Mouse (Mus musculus): Measurements from ENCODE around the gene Bpifc.
A peak's percentile ranks its signal among the peaks of the same experiment; 100 is the strongest.

Gene Bpifc

DNA sequence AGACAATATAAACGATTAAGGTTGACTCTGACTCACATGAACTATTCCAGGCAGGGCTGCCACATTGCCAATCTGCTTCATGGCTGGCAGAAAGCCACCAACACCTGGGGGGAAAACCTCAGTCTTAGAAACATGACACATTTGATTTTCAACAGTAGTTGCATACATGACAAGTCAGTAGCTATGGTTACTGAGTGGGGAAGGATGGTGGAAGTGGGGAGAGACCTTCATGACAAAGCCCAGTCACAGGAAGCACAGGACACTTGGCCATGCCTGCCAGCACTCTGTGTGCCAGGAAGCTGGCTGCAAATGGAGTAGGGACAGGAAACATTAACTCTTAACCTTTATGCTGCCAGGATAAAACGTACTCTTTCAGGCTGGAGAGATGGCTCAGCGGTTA, 58.3 kb downstream of the Bpifc start:
- DNase-seq (ENCODE audit: low read depth, low spot score), result no peak

DNA sequence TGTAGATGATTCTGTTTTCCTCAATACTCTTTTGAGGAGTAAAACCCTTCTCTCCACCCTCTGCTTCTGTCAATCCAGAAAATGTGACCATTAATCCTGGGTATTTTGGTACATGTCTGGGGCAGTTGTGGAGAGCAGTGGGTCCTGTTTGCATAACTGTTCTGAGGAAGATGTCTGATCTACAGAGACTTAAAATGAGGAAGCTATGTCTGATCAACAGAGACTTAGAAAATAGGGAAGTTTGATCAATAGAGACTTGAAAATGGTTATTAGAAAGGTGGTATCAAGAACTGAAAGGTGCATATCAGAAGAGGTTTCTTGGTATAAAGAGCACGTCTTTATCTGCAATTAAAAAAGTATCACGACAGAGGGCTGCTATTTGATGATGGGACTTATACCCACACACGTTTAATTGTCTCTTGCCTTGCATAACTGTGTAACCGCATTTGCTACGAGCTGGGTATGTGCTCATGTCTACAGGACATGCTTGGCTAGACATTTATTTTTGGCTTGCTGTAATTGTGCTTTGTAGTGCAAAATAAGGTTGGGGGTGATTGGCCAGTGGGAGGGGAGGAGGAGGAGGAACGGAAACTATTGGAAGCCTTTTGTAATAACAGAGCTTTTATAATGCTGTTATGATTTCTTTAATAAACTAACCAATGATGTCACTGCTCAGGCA, 59.8 kb downstream of the Bpifc start:
- no peak for DNase-seq (ENCODE audit: low read depth, low spot score)

DNA sequence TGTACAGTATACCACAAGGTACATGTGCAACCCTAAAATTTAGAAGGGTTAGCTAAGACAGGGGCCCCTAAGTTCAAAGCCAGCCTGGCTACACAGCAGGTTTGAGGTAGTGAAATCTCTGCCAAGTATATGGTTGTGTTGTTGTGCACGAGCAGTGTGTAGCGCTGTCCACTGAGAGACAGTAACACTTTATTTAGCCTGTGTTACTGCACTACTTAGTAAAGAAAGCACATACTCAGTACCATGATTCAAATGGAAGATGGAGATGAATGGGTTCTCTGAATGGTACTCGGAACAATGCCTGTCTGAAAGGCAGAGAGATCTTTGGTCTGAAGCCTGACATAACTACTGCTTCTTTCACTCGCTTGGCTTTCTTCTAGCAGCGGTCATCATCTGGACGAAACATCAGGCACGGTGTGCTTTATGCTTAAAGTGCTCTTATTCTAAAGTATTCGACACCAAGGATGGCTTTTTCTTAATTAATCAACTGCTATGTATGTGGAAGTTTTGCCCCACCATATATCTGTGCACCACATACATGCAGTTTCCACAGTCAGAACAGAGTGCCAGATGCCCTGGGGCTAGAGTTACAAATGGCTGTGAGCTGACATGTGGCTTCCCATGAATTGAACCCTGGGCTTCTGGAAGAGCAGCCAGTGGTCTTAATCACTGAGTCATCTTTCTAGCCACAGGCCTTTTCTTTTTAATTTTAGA, 63.1 kb downstream of the Bpifc start:
- DNase-seq (ENCODE audit: low read depth, low spot score), result no peak

DNA sequence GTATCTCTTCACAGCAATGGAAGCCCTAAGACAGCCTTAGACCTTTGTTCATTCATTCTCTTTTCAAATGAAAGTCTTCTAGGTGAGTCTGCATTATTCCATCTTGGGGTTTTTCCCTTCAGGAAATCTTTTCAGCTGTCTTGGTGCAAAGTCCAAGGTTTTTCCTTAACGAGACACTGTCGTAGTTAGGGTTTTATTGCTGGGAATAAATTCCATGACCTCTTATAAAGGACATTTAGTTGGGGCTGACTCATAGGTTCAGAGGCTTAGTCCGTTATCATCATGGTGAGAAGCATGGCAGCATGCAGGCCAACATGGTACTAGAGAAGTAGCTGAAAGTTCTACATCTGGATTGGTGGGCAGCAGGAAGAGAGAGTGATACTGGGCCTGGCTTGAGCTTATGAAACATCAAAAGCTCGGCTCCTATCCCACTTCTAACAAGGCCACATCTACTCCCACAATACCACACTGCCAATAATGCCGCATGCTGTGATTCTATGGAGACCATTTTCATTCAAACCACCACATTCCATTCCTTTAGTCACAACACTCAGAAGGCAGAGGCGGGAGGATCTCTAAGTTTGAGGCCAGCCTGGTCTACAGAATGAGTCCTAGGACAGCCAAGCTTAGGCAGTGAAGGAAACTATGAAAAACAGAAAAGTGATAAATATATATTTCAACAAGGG, 75.3 kb downstream of the Bpifc start:
- DNase-seq (ENCODE audit: low read depth, low spot score), result no peak

DNA sequence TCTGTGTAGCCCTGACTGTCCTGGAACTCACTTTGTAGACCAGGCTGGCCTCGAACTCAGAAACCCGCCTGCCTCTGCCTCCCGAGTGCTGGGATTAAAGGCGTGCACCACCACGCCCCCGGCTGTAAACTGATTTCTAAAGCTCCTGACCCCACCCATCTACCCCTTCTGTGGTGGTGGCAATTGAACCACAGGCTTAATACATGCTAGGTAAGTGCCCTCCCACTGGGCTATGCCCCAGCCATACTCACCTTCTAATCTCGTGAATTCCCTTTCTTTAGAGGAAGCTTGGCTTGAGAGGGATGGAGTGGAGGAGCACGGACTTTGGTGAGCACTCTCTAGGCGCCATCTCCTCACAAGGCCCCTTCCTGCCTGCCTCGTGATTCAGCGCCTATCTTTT, 81.7 kb downstream of the Bpifc start:
- no peak for DNase-seq (ENCODE audit: low read depth, low spot score)

DNA sequence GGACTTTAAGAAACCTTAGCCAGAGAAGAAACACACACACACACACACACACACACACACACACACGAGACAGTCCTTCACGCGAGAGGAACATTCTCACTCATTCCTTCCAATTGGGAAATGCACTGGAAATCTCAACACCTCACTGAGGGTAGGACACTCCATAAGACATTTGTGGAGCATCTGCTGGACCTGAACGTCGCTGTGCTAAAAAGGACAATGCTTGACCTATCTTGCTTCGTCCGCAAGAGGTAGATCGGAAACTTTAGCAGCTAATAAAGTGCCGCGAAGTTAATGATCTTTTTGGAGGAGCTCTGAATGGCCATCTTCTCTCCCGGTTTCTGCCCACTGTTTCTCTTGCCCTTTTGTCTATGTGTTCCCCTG, 82.5 kb downstream of the Bpifc start:
- no peak for DNase-seq (ENCODE audit: low read depth, low spot score)

DNA sequence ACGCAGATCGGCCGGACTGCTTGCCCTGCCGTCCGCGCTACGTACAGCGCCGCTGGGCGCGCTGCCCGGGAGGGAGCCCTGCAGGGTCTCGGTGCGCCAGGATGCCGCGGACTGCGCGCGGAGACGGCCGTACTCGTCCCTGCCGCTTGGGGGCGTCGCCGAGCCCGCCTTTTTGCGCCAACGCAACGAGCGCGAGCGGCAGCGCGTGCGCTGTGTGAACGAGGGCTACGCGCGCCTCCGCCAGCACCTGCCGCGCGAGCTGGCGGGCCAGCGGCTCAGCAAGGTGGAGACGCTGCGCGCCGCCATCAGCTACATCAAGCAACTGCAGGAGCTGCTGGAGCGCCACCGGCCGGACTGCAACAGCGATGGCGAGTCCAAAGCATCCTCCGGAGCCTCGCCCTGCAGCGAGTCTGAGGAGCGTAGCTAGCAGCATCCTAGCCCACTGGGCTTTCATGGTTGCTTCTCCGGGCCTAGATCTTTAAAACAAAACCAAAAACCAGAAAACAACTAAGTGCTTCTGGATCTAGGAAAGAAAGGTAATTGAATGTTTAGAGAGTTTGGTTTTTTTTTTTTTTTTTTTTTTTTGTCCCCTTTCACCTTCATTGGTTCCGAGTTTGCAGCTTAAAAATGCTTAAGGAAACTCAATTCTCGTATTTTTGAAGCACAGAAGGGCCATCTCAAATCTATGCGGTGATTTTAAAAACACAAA, 83.0 kb downstream of the Bpifc start:
- DNase-seq (ENCODE audit: low read depth, low spot score), result peak; percentile 82

DNA sequence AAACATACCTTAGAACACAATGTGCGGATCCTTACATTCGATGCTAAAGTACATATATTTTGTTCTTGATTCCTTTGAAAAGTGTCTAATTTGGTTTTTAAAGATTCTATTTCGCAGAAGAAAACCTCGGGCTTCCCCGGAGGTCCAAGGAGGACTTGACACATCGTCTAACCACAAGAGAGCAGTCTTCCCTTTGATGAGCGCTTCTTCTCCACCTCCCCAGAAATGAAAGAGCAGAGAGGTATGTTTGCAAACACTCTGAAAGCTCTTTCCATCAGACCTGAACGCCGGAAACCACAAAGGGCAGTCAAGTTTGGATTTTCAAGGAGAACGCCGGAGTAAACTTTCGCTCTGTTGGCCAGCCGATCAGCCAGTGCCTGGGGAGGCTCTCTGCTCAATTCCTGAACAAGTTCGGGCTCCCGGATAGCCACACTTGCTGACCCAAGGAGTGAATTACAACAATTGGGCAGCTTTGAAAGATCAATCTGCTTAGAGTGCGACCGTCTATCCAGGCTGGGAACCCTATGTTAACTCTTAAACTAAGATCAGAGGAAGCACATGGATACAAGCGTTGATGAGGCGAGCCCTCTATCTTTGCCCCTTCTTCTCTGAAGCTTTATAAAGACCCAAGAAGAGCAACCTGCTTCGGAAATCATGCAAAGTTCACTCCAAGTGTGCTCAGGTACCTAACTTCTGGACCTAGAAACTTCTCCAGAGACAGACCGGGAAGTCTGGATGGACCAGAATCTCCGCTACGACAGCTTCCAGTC, 83.8 kb downstream of the Bpifc start, which contains the start of gene Ascl4:
Ascl4 (plus strand) TSS at position 6 of the 770 bp plus-strand sequence.
- DNase-seq (ENCODE audit: low read depth, low spot score), result no peak

DNA sequence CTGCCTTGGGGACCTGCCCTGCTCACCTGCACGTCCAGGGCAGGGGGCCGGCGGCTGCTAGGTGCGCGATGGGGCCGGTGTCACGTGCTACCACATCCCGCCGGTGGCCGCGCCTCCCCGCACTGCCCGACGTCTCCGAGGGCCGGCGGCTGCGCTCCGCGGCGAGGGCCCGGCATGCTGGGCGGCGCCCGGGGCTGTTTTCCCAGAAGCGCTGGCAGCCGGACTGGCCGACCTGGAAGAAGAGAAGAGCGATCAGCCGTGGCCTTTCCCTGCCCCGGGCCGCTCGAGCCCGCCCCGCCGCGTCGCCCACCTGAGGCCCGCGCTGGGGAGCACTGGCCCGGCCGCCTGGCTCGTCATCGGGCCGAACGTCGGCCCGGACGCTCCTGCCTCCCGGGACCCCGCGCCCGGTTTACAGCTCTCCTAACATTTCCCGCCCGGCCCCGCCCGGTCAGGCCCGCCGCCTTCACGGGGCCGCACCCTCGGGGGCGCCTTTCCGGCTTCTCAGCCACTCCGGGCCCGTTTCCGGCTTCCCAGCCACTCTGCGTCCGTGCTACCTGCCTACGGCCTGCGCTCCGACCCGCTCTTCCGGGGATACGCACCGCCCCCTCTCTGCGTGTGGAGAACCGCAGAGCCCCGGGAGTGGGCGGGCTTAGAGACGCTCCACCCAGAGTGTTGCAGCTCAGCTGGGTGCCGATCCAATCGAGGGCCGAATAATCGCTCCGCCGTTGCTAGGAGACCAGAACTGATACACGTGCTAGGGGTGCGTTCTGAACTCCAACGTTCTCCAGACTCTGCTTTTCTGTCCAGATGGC, 95.0 kb downstream of the Bpifc start, which contains the start of gene Prdm4:
Prdm4 (minus strand) TSS at position 645 of the 812 bp plus-strand sequence.
- peak; percentile 98 for DNase-seq (ENCODE audit: low read depth, low spot score)
